Mouse (Mus musculus): ENCODE measurements around the gene Ap4m1.

- TF ChIP-seq USF1 (IDR thresholded peaks at IDR 0.05; ENCODE audit: low read depth), result no peak
- no peak for TF ChIP-seq POLR2A (IDR thresholded peaks at IDR 0.05; ENCODE audit: insufficient read length, low read depth)
- TF ChIP-seq REST (IDR thresholded peaks at IDR 0.05; ENCODE audit: insufficient read depth, insufficient read length), result no peak
- TF ChIP-seq TCF12 (IDR thresholded peaks at IDR 0.05; ENCODE audit: insufficient read depth, poor library complexity, severe bottlenecking), result no peak
- TF ChIP-seq E2F4 (IDR thresholded peaks at IDR 0.05; ENCODE audit: insufficient read depth), result no peak
- TF ChIP-seq MYOG (IDR thresholded peaks at IDR 0.05; ENCODE audit: control insufficient read depth in 1 of 3, insufficient read depth in 1 of 3, insufficient read length in 2 of 3, low read depth in 2 of 3), result no peak
Measured at GRCm38 (mm10) chr5:138228026-138228425, 56.2 kb downstream of the Ap4m1 start.

Data from myocyte (in vitro differentiated cells).